Mouse (Mus musculus) forebrain, embryonic 12.5 days (tissue): ENCODE results near the gene Gm20479. TPM values are rescaled to one million over a fixed set of nuclear protein-coding genes. Genes with fewer than 3 reads are reported as not detected.

Experiments
- ATAC-seq: fragments of 200-750 bp; cut with Nextera tagmentation; 2 replicates; pipeline ENCODE4 v1.8.0; 2017; ENCODE audit warnings: moderate TSS enrichment; ENCODE audit not compliant: low FRiP score
- H3K27ac ChIP-seq: fragments of 300-500 bp; sonication (generic); 2 replicates; pipeline ENCODE4 v1.5.1; 2016; ENCODE audit warnings: mild to moderate bottlenecking
- H3K27me3 ChIP-seq: fragments of 300-500 bp; sonication (generic); 2 replicates; pipeline ENCODE4 v1.6.1; 2016; ENCODE audit warnings: mild to moderate bottlenecking
- H3K36me3 ChIP-seq: fragments of 300-500 bp; sonication (generic); replicated peaks from 2 replicates; pipeline ENCODE4 v1.6.1; 2016; ENCODE audit warnings: mild to moderate bottlenecking
- H3K4me1 ChIP-seq: fragments of 300-500 bp; sonication (generic); 2 replicates; pipeline ENCODE4 v1.6.1; 2016
- H3K4me2 ChIP-seq: fragments of 300-500 bp; sonication (generic); 2 replicates; pipeline ENCODE4 v1.6.1; 2016; ENCODE audit warnings: mild to moderate bottlenecking, moderate library complexity
- H3K4me3 ChIP-seq: fragments of 300-500 bp; sonication (generic); replicated peaks from 2 replicates; pipeline ENCODE4 v1.5.1; 2016; ENCODE audit warnings: mild to moderate bottlenecking
- H3K9ac ChIP-seq: fragments of 300-500 bp; sonication (generic); 2 replicates; pipeline ENCODE4 v1.6.1; 2016; ENCODE audit warnings: mild to moderate bottlenecking
- H3K9me3 ChIP-seq: fragments of 300-500 bp; sonication (generic); 2 replicates; pipeline ENCODE4 v1.6.1; 2016
- WGBS: fragments of 180-500 bp; shearing (Covaris S2); methylation state at CpG from one replicate; pipeline ENCODE4 v1.1.7; 2016; 5-methylcytosine and 5-hydroxymethylcytosine counted together
- polyA plus RNA-seq: library from polyadenylated mRNA; unstranded; fragments of >200 nt; fragmentation: Nextera tagmentation; extraction: Ambion mirVana; gene quantifications from 2 replicates; pipeline ENCODE4 v1.2.1, GENCODE M21; 2016

Gene Gm20479
- polyA plus RNA-seq, 1 experiment from 2014 or later, result not detected

- Histone ChIP-seq H3K27ac (no peak overlapping the region), H3K9me3 (no peaks in the 10 kb centered on the region), H3K4me2 (peak overlapping the region; percentile 58), H3K36me3 (no peaks in the 10 kb centered on the region), H3K27me3 (peaks cover 97% of the 10 kb centered on the region), H3K9ac (peak overlapping the region; percentile 36; the same call in 1 of the 2 replicates), H3K4me1 (peaks cover 55% of the 10 kb centered on the region), H3K4me3 (peak overlapping the region; percentile 40)
- 0 out of 2 replicates have a peak, but pooled peaks have one; percentile 1 for ATAC-seq
- WGBS, result under 1% methylated on average over 39 of the region's 39 CpGs
Observed at GRCm38 (mm10) chr7:27330709-27331540, 26.3 kb downstream of the Gm20479 start.

GRCm38 (mm10) chr7:27329981-27330380 lies 27.2 kb downstream of the Gm20479 start:
- 20% methylated on average over 17 of the region's 17 CpGs for WGBS
- H3K4me1 ChIP-seq, result peaks cover 63% of the 10 kb centered on the region

GRCm38 (mm10) chr7:27329326-27329947 lies 27.8 kb downstream of the Gm20479 start:
- Histone ChIP-seq H3K36me3 (no peaks in the 10 kb centered on the region), H3K4me2 (peak overlapping the region; percentile 52), H3K4me3 (peak overlapping the region; percentile 29), H3K4me1 (peaks cover 60% of the 10 kb centered on the region), H3K9ac (no peak overlapping the region), H3K27me3 (peaks cover 100% of the 10 kb centered on the region), H3K9me3 (no peaks in the 10 kb centered on the region), H3K27ac (no peak overlapping the region)
- WGBS, result 3% methylated on average over 45 of the region's 45 CpGs
- peak; percentile 57 for ATAC-seq

More at GRCm38 (mm10) chr7:27329981-27330380, 27.2 kb downstream of the Gm20479 start:
- Histone ChIP-seq H3K9ac (no peak overlapping the region), H3K4me3 (no peak overlapping the region), H3K36me3 (no peaks in the 10 kb centered on the region), H3K4me2 (no peak overlapping the region), H3K9me3 (no peaks in the 10 kb centered on the region), H3K27me3 (peaks cover 100% of the 10 kb centered on the region), H3K27ac (no peak overlapping the region)
- ATAC-seq, result no peak

GRCm38 (mm10) chr7:27328648-27329047 lies 28.6 kb downstream of the Gm20479 start:
- WGBS, result 45% methylated on average over 16 of the region's 16 CpGs
- no peaks in the 10 kb centered on the region for H3K36me3 ChIP-seq
- peaks cover 52% of the 10 kb centered on the region for H3K4me1 ChIP-seq
- no peaks in the 10 kb centered on the region for H3K9me3 ChIP-seq
- H3K4me3 ChIP-seq, result no peak overlapping the region
- no peak overlapping the region for H3K9ac ChIP-seq
- peaks cover 100% of the 10 kb centered on the region for H3K27me3 ChIP-seq
- H3K4me2 ChIP-seq, result no peak overlapping the region
- no peak overlapping the region for H3K27ac ChIP-seq
- no peak for ATAC-seq

- H3K4me1 ChIP-seq, result peaks cover 49% of the 10 kb centered on the region
- H3K27me3 ChIP-seq, result peaks cover 100% of the 10 kb centered on the region
- H3K9ac ChIP-seq, result no peak overlapping the region
- 86% methylated on average over 11 of the region's 11 CpGs for WGBS
- H3K4me2 ChIP-seq, result no peak overlapping the region
- H3K9me3 ChIP-seq, result no peaks in the 10 kb centered on the region
- no peak overlapping the region for H3K27ac ChIP-seq
- no peaks in the 10 kb centered on the region for H3K36me3 ChIP-seq
- ATAC-seq, result no peak
- no peak overlapping the region for H3K4me3 ChIP-seq
Observed at GRCm38 (mm10) chr7:27328161-27328560, 29.1 kb downstream of the Gm20479 start.

- no peak overlapping the region for H3K27ac ChIP-seq
- H3K9ac ChIP-seq, result no peak overlapping the region
- ATAC-seq, result no peak
- no peaks in the 10 kb centered on the region for H3K9me3 ChIP-seq
- H3K4me2 ChIP-seq, result no peak overlapping the region
- WGBS, result 91% methylated on average over 8 of the region's 8 CpGs
- H3K4me3 ChIP-seq, result no peak overlapping the region
- peaks cover 100% of the 10 kb centered on the region for H3K27me3 ChIP-seq
- H3K4me1 ChIP-seq, result peaks cover 42% of the 10 kb centered on the region
- no peaks in the 10 kb centered on the region for H3K36me3 ChIP-seq
Observed at GRCm38 (mm10) chr7:27327500-27327899, 29.7 kb downstream of the Gm20479 start.

GRCm38 (mm10) chr7:27326101-27326880 lies 30.9 kb downstream of the Gm20479 start:
- ATAC-seq, result no peak
- no peak overlapping the region for H3K27ac ChIP-seq
- peaks cover 37% of the 10 kb centered on the region for H3K4me1 ChIP-seq
- peak overlapping the region; percentile 48 for H3K4me2 ChIP-seq
- H3K9ac ChIP-seq, result no peak overlapping the region
- H3K36me3 ChIP-seq, result no peaks in the 10 kb centered on the region
- H3K27me3 ChIP-seq, result peaks cover 89% of the 10 kb centered on the region
- H3K4me3 ChIP-seq, result peak overlapping the region; percentile 30
- H3K9me3 ChIP-seq, result no peaks in the 10 kb centered on the region
- WGBS, result 32% methylated on average over 34 of the region's 34 CpGs

GRCm38 (mm10) chr7:27325697-27326096 lies 31.5 kb downstream of the Gm20479 start:
- Histone ChIP-seq H3K9me3 (no peaks in the 10 kb centered on the region), H3K4me1 (peaks cover 31% of the 10 kb centered on the region), H3K9ac (0 out of 2 replicates have a peak overlapping the region, but pooled peaks have one; percentile 38), H3K27ac (no peak overlapping the region), H3K4me3 (peak overlapping the region; percentile 30), H3K4me2 (peak overlapping the region; percentile 48), H3K36me3 (no peaks in the 10 kb centered on the region), H3K27me3 (peaks cover 86% of the 10 kb centered on the region)
- WGBS, result 2% methylated on average over 24 of the region's 24 CpGs
- no peak for ATAC-seq

- peaks cover 79% of the 10 kb centered on the region for H3K27me3 ChIP-seq
- H3K36me3 ChIP-seq, result no peaks in the 10 kb centered on the region
- no peak overlapping the region for H3K4me3 ChIP-seq
- H3K9ac ChIP-seq, result 0 out of 2 replicates have a peak overlapping the region, but pooled peaks have one; percentile 12
- WGBS, result 52% methylated on average over 19 of the region's 20 CpGs
- 0 out of 2 replicates have a peak overlapping the region, but pooled peaks have one; percentile 48 for H3K4me2 ChIP-seq
- H3K27ac ChIP-seq, result no peak overlapping the region
- no peak for ATAC-seq
- H3K4me1 ChIP-seq, result peaks cover 23% of the 10 kb centered on the region
- no peaks in the 10 kb centered on the region for H3K9me3 ChIP-seq
Observed at GRCm38 (mm10) chr7:27324928-27325327, 32.3 kb downstream of the Gm20479 start.

GRCm38 (mm10) chr7:27324161-27324560 lies 33.1 kb downstream of the Gm20479 start:
- peaks cover 71% of the 10 kb centered on the region for H3K27me3 ChIP-seq
- no peak overlapping the region for H3K9ac ChIP-seq
- no peak overlapping the region for H3K4me3 ChIP-seq
- 96% methylated on average over 11 of the region's 11 CpGs for WGBS
- H3K9me3 ChIP-seq, result no peaks in the 10 kb centered on the region
- no peak overlapping the region for H3K27ac ChIP-seq
- H3K36me3 ChIP-seq, result no peaks in the 10 kb centered on the region
- H3K4me2 ChIP-seq, result no peak overlapping the region
- no peak for ATAC-seq
- peaks cover 17% of the 10 kb centered on the region for H3K4me1 ChIP-seq

GRCm38 (mm10) chr7:27323001-27323400 lies 34.2 kb downstream of the Gm20479 start:
- H3K27me3 ChIP-seq, result peaks cover 59% of the 10 kb centered on the region
- H3K27ac ChIP-seq, result no peak overlapping the region
- no peak overlapping the region for H3K4me2 ChIP-seq
- ATAC-seq, result no peak
- peaks cover 16% of the 10 kb centered on the region for H3K4me1 ChIP-seq
- H3K9me3 ChIP-seq, result no peaks in the 10 kb centered on the region
- H3K36me3 ChIP-seq, result no peaks in the 10 kb centered on the region
- no peak overlapping the region for H3K4me3 ChIP-seq
- WGBS, result 84% methylated on average over 5 of the region's 5 CpGs
- no peak overlapping the region for H3K9ac ChIP-seq

- Histone ChIP-seq H3K27ac (no peak overlapping the region), H3K27me3 (peaks cover 52% of the 10 kb centered on the region), H3K4me2 (no peak overlapping the region), H3K9ac (no peak overlapping the region), H3K4me3 (no peak overlapping the region), H3K9me3 (no peaks in the 10 kb centered on the region), H3K4me1 (peaks cover 20% of the 10 kb centered on the region), H3K36me3 (no peaks in the 10 kb centered on the region)
- no peak for ATAC-seq
- WGBS, result 18% methylated on average over 13 of the region's 13 CpGs
Observed at GRCm38 (mm10) chr7:27322291-27322690, 34.9 kb downstream of the Gm20479 start.
